Mouse (Mus musculus): ENCODE data around the gene Coasy. TPM values are rescaled to one million over a fixed set of nuclear protein-coding genes. Genes with fewer than 3 reads are reported as not detected.

The Coasy gene
- polyA plus RNA-seq, 1 experiment: not detected

GRCm38 (mm10) chr11:101094930-101095313 is 12.6 kb downstream of the Coasy start:
- H3K27ac ChIP-seq (ENCODE audit: insufficient read depth, low read depth, low read length): no peak overlapping the region
- TF ChIP-seq POLR2A (IDR thresholded peaks at IDR 0.05; ENCODE audit: insufficient read depth, low read depth, low read length): no peak
- no peak for TF ChIP-seq CTCF (IDR thresholded peaks at IDR 0.05; ENCODE audit: insufficient read depth, low read depth, low read length)
- H3K4me3 ChIP-seq (ENCODE audit: insufficient read depth, low read depth, low read length): peak overlapping the region; percentile 82
- H3K4me1 ChIP-seq (ENCODE audit: control insufficient read depth, insufficient read depth, low read length): peaks cover 8% of the 10 kb centered on the region
- WGBS: 1% methylated on average over 18 of the region's 18 CpGs

- peak; percentile 70 for TF ChIP-seq POLR2A (IDR thresholded peaks at IDR 0.05; ENCODE audit: insufficient read depth, low read depth, low read length)
- peak; percentile 91; the same call in 1 of the 2 replicates for TF ChIP-seq CTCF (IDR thresholded peaks at IDR 0.05; ENCODE audit: insufficient read depth, low read depth, low read length)
- WGBS: 1% methylated on average over 43 of the region's 43 CpGs
Measured at GRCm38 (mm10) chr11:101095314-101096024, 13.1 kb downstream of the Coasy start, which contains the start of gene Psmc3ip. TSS of gene Psmc3ip (minus strand) at chr11:101095436.

GRCm38 (mm10) chr11:101098231-101098630 is 15.9 kb downstream of the Coasy start:
- TF ChIP-seq CTCF (IDR thresholded peaks at IDR 0.05; ENCODE audit: insufficient read depth, low read depth, low read length): no peak
- TF ChIP-seq POLR2A (IDR thresholded peaks at IDR 0.05; ENCODE audit: insufficient read depth, low read depth, low read length): no peak
- 93% methylated on average over 8 of the region's 8 CpGs for WGBS

More at GRCm38 (mm10) chr11:101095314-101096024, 13.1 kb downstream of the Coasy start, which contains the start of gene Psmc3ip:
- Histone ChIP-seq H3K27ac (ENCODE audit: insufficient read depth, low read depth, low read length) (peak within 1 kb of the TSS; percentile 95), H3K4me3 (ENCODE audit: insufficient read depth, low read depth, low read length) (peak within 1 kb of the TSS; percentile 82), H3K4me1 (ENCODE audit: control insufficient read depth, insufficient read depth, low read length) (peaks cover 8% of the 10 kb centered on the region)

GRCm38 (mm10) chr11:101103011-101103410 is 20.6 kb downstream of the Coasy start:
- TF ChIP-seq CTCF (IDR thresholded peaks at IDR 0.05; ENCODE audit: insufficient read depth, low read depth, low read length): no peak
- no peak for TF ChIP-seq POLR2A (IDR thresholded peaks at IDR 0.05; ENCODE audit: insufficient read depth, low read depth, low read length)
- Histone ChIP-seq H3K27ac (ENCODE audit: insufficient read depth, low read depth, low read length) (no peak overlapping the region), H3K4me3 (ENCODE audit: insufficient read depth, low read depth, low read length) (no peak overlapping the region), H3K4me1 (ENCODE audit: control insufficient read depth, insufficient read depth, low read length) (peaks cover 2% of the 10 kb centered on the region; the same call in 1 of the 2 replicates)
- 91% methylated on average over 5 of the region's 5 CpGs for WGBS

More at GRCm38 (mm10) chr11:101098231-101098630, 15.9 kb downstream of the Coasy start:
- H3K27ac ChIP-seq (ENCODE audit: insufficient read depth, low read depth, low read length): no peak overlapping the region
- peaks cover 8% of the 10 kb centered on the region for H3K4me1 ChIP-seq (ENCODE audit: control insufficient read depth, insufficient read depth, low read length)
- no peak overlapping the region for H3K4me3 ChIP-seq (ENCODE audit: insufficient read depth, low read depth, low read length)

GRCm38 (mm10) chr11:101109351-101109750 is 27.0 kb downstream of the Coasy start:
- TF ChIP-seq POLR2A (IDR thresholded peaks at IDR 0.05; ENCODE audit: insufficient read depth, low read depth, low read length) (no peak), CTCF (IDR thresholded peaks at IDR 0.05; ENCODE audit: insufficient read depth, low read depth, low read length) (no peak)
- H3K4me3 ChIP-seq (ENCODE audit: insufficient read depth, low read depth, low read length): no peak overlapping the region
- peaks cover 7% of the 10 kb centered on the region; the same call in 1 of the 2 replicates for H3K4me1 ChIP-seq (ENCODE audit: control insufficient read depth, insufficient read depth, low read length)
- 57% methylated on average over 4 of the region's 4 CpGs for WGBS
- no peak overlapping the region for H3K27ac ChIP-seq (ENCODE audit: insufficient read depth, low read depth, low read length)

GRCm38 (mm10) chr11:101110708-101111107 is 28.3 kb downstream of the Coasy start:
- WGBS: 71% methylated on average over 5 of the region's 5 CpGs
- Histone ChIP-seq H3K27ac (ENCODE audit: insufficient read depth, low read depth, low read length) (no peak overlapping the region), H3K4me1 (ENCODE audit: control insufficient read depth, insufficient read depth, low read length) (peaks cover 11% of the 10 kb centered on the region; the same call in 1 of the 2 replicates), H3K4me3 (ENCODE audit: insufficient read depth, low read depth, low read length) (no peak overlapping the region)
- TF ChIP-seq CTCF (IDR thresholded peaks at IDR 0.05; ENCODE audit: insufficient read depth, low read depth, low read length): no peak
- TF ChIP-seq POLR2A (IDR thresholded peaks at IDR 0.05; ENCODE audit: insufficient read depth, low read depth, low read length): no peak

GRCm38 (mm10) chr11:101111178-101111577 is 28.8 kb downstream of the Coasy start:
- no peak overlapping the region for H3K27ac ChIP-seq (ENCODE audit: insufficient read depth, low read depth, low read length)
- WGBS: 90% methylated on average over 4 of the region's 4 CpGs
- H3K4me3 ChIP-seq (ENCODE audit: insufficient read depth, low read depth, low read length): no peak overlapping the region
- peaks cover 11% of the 10 kb centered on the region; the same call in 1 of the 2 replicates for H3K4me1 ChIP-seq (ENCODE audit: control insufficient read depth, insufficient read depth, low read length)
- no peak for TF ChIP-seq CTCF (IDR thresholded peaks at IDR 0.05; ENCODE audit: insufficient read depth, low read depth, low read length)
- TF ChIP-seq POLR2A (IDR thresholded peaks at IDR 0.05; ENCODE audit: insufficient read depth, low read depth, low read length): no peak

- Histone ChIP-seq H3K27ac (ENCODE audit: insufficient read depth, low read depth, low read length) (no peak overlapping the region), H3K4me3 (ENCODE audit: insufficient read depth, low read depth, low read length) (no peak overlapping the region), H3K4me1 (ENCODE audit: control insufficient read depth, insufficient read depth, low read length) (peaks cover 17% of the 10 kb centered on the region; the same call in 1 of the 2 replicates)
- TF ChIP-seq CTCF (IDR thresholded peaks at IDR 0.05; ENCODE audit: insufficient read depth, low read depth, low read length) (no peak), POLR2A (IDR thresholded peaks at IDR 0.05; ENCODE audit: insufficient read depth, low read depth, low read length) (no peak)
- 78% methylated on average over 3 of the region's 3 CpGs for WGBS
Measured at GRCm38 (mm10) chr11:101112186-101112585, 29.8 kb downstream of the Coasy start.

GRCm38 (mm10) chr11:101115564-101115963 is 33.2 kb downstream of the Coasy start:
- Histone ChIP-seq H3K4me1 (ENCODE audit: control insufficient read depth, insufficient read depth, low read length) (peaks cover 19% of the 10 kb centered on the region), H3K4me3 (ENCODE audit: insufficient read depth, low read depth, low read length) (no peak overlapping the region), H3K27ac (ENCODE audit: insufficient read depth, low read depth, low read length) (peak overlapping the region; percentile 59; the same call in 1 of the 2 replicates)
- 6% methylated on average over 2 of the region's 2 CpGs for WGBS
- no peak for TF ChIP-seq POLR2A (IDR thresholded peaks at IDR 0.05; ENCODE audit: insufficient read depth, low read depth, low read length)
- no peak for TF ChIP-seq CTCF (IDR thresholded peaks at IDR 0.05; ENCODE audit: insufficient read depth, low read depth, low read length)
